Mouse (Mus musculus): ENCODE measurements around the gene Washc4.

Washc4 gene

DNA sequence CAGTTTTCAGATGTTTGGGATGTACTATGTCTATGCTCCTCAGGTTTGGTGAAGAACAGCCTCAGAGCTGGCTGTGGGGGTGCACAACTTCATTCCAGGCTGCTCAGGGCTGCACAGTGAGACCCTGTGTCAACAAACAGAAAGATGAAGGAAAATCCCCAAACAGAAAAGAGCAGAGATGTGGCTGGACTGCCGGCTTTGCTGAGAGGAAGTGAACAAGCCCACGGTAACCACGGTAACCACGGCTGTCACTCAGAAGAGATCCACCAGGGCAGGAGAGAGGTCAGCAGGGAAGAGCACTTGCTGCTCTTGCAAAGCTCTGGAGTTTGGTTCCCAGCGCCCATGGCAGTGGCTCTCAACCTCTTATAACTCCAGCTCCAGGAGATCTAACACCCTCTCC is 90.9 kb downstream of the Washc4 start:
- DNase-seq (ENCODE audit: low read depth, low spot score): peak; percentile 63

DNA sequence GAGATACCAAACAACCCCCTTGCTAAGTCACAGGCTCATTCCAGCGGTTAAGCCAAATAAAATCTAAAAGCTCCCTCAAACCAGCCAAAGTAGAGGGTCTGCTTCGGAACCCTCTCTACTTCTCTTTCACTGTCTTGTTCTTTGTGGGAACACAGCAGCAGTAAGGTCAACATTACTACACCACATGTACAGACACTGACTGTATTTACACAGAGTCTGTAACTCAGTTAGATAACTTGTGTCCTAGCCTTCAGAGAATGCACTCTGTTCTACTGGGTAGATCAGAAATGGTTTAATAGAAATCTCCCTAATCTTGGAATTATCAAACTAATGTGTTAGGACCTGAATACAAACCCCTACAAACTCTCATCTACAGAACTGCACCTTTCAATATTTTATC is 92.6 kb downstream of the Washc4 start:
- DNase-seq (ENCODE audit: low read depth, low spot score): no peak

DNA sequence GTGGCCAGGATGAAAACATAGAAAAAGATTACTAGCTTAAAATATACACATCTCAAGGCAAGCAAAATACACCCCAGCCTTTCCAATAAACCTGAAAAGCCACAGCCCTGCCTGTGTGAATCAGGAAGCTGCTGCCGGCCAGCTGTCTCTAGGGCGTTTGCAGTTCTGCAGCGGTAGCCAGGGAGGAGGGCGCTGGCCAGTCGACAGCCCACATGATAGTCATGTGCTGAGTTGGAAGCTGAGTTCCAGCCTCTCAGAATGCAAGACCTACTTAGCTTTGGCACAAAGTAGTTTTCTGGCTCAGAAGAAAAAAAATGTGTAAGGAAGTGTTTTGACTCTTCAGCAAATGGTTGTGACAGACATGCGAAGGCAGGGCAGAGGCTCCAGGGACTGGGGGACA is 93.7 kb downstream of the Washc4 start:
- no peak for DNase-seq (ENCODE audit: low read depth, low spot score)

DNA sequence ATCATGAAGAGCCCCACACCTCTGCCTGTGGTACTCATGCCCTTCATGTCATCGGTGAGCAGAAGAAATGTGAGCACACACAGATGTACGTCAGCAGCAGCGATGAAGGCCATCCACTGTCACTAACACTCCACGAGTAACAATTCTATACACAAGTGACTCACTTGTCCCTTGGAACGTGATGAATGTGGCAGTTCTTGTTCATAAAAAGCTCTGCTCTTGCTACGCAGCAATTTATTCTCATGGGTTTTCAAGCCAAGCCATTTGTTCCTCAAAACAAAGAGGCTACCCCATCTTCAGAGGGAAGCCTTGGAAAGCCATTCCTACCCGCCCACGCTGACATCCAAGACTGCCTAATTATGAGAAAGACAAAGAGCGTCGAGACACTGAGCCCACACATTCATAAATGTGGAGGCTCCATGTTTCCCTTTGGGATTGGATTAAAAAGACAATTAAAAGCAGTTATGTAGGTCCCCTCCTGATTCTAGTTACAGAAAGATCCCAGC is 96.4 kb downstream of the Washc4 start:
- DNase-seq (ENCODE audit: low read depth, low spot score): no peak

GRCm38 (mm10) chr10:83641641-83642040 is 98.1 kb downstream of the Washc4 start:
- DNase-seq (ENCODE audit: low read depth, low spot score): no peak

GRCm38 (mm10) chr10:83644167-83644566 is 100.6 kb downstream of the Washc4 start:
- no peak for DNase-seq (ENCODE audit: low read depth, low spot score)

DNA sequence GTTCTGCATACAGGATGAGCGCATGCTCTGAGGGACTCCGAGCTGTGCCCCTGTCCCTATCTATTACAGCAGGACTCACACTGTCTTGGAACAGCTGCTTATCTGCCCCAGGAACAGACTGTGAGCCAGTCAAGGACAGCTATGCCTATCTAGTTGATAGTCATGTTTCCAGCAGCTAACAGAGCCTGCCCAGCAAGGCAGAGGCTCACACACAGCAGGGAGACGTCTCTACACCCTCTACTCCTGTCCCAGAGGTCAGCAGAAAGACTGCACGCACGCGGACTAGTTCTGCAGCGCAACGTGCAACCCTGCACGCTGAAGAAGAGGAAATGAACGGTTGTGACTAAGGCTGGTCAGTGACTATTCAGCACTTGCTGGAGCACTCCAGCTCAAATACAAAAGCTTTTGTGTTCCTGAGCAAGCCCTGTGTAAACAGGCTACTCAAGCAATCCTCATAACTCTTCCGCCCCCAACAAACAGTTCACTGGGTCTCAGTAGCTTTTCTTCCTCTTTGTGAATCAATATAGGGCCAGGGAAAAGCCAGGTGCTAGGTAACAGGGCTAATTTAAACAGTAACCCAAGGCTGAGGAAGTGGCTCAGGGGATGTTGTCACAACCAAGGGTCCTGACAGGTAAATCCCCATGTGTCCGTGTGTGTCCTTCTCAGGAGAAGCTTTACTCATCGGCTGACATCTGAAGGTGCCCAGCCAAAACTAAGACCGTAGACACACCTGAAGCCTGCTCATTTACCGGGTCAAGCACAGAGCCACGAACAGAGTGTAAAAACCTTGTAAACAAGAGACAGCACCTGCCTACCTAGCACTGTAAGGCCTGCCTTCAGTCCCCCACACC is 101.5 kb downstream of the Washc4 start:
- DNase-seq (ENCODE audit: low read depth, low spot score): no peak

DNA sequence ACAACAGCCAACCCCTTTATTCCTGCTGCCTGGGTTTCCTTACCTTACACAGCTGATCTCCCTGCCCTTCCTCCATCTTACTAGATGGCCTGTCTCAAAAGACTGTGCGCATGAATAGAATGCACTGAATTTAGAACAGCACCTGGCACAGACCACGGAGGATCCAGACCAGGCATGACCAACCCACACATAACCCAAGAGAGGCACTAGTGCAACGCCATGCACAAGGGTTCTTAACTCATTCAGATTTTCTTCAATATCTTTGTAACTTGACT is 102.1 kb downstream of the Washc4 start:
- no peak for DNase-seq (ENCODE audit: low read depth, low spot score)

Data from mesoderm, embryonic 11.5 days (tissue).